27 mouse cellular contexts compared by ENCODE assay signal in genomic region chr9:29106771-29107170, GRCm38 (mm10).
"Had no signal": no experiment of that assay in that cellular context is flagged by ENCODE, and none has a peak within 500 bp of the region (broad histone marks: within the 10 kb centered on the region; RNA-seq: fewer than 3 reads in every experiment).

No protein-coding gene starts in this region.

- DNase-seq: cerebellum, adult 8-10 months; cerebellum, adult 9-10 months; cerebellum, adult 9-11 months; cerebellum, postnatal 10 days; cerebellum, postnatal 14 days; cerebellum, postnatal 25 days; cerebellum, postnatal 36 days; embryo, embryonic 11 days; forebrain, postnatal 0 days; gastrocnemius, adult 2 months; gastrocnemius, postnatal 10 days; gastrocnemius, postnatal 14 days; gastrocnemius, postnatal 25 days; gastrocnemius, postnatal 36 days; heart, adult 11 months; heart, adult 18-20 months; heart, adult 2 months had no signal

- H3K27ac ChIP-seq: embryonic facial prominence, embryonic 10.5 days; embryonic facial prominence, embryonic 12.5 days; embryonic facial prominence, embryonic 13.5 days; embryonic facial prominence, embryonic 15.5 days; forebrain, embryonic 12.5 days; forebrain, embryonic 13.5 days; forebrain, embryonic 15.5 days; gastrocnemius, adult 2 months; heart, adult 2 months had no signal

- H3K27me3 ChIP-seq: embryonic facial prominence, embryonic 12.5 days; embryonic facial prominence, embryonic 13.5 days; embryonic facial prominence, embryonic 15.5 days; forebrain, embryonic 12.5 days; forebrain, embryonic 13.5 days; forebrain, embryonic 15.5 days had no signal

- H3K9me3 ChIP-seq: embryonic facial prominence, embryonic 10.5 days; embryonic facial prominence, embryonic 12.5 days; embryonic facial prominence, embryonic 13.5 days; embryonic facial prominence, embryonic 15.5 days; forebrain, embryonic 12.5 days; forebrain, embryonic 13.5 days; forebrain, embryonic 15.5 days had no signal

- H3K4me3 ChIP-seq: embryonic facial prominence, embryonic 10.5 days; embryonic facial prominence, embryonic 12.5 days; embryonic facial prominence, embryonic 13.5 days; embryonic facial prominence, embryonic 15.5 days; erythroblast, embryonic 14.5 days; forebrain, embryonic 12.5 days; forebrain, embryonic 13.5 days; forebrain, embryonic 15.5 days; gastrocnemius, adult 2 months; heart, adult 2 months had no signal

- H3K36me3 ChIP-seq: embryonic facial prominence, embryonic 10.5 days; embryonic facial prominence, embryonic 12.5 days; embryonic facial prominence, embryonic 13.5 days; embryonic facial prominence, embryonic 15.5 days; forebrain, embryonic 12.5 days; forebrain, embryonic 15.5 days had no signal

- H3K4me1 ChIP-seq: embryonic facial prominence, embryonic 10.5 days; embryonic facial prominence, embryonic 12.5 days; embryonic facial prominence, embryonic 13.5 days; embryonic facial prominence, embryonic 15.5 days; forebrain, embryonic 12.5 days had no signal

- ATAC-seq: forebrain, embryonic 13.5 days; forebrain, embryonic 14.5 days; forebrain, embryonic 15.5 days; forebrain, embryonic 16.5 days; forebrain, postnatal 0 days had no signal
